Mouse (Mus musculus): ENCODE results near the gene Vapb. TPM values are rescaled to one million over a fixed set of nuclear protein-coding genes. Genes with fewer than 3 reads are reported as not detected.

The Vapb gene
- polyA plus RNA-seq, 1 experiment from 2014 or later, result 10.2 TPM

DNA sequence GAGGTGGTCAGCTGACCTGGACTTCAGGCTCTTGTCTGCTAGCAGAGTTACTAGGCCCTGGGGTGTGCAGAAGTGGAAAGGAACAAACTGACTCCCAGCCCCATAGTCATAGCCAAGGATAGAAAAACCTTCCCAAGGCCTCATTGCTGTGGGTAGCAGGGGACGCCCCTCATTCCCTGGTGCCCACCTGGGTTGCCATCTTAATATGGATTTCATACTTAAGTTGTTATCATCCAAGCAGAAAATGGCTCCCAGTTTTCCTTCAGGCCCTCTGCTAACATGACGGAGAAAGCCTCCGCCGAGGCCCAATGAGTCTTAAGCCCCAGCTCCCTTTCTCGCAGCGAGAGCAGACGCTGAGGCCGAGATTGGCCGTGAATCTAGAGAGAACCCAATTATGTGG is 63.3 kb downstream of the Vapb start:
- DNase-seq (ENCODE audit: extremely low spot score, low spot score), result no peak

DNA sequence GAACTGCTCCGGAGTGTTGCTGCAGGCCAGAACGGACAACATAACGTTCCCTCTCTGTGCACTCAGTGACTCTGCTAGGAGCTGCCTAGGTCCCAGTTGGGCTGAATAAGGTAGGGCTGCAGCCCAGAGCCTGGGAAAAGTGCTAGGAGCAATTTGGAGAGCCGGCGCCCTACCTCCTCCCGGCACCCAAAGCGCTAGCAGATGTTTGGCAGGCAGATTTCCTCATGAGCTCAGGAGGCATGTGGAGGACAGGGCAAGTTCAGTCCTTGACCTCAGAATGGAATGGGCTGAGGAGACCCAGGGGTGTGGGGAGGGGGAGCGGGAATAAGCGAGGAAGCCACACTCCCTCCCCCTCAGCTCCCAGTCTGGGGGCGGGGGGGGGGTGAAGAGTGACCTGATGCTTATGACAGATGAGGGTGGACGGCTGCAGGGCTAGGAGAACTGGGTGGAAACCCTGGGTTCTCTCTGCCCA is 64.1 kb downstream of the Vapb start:
- Histone ChIP-seq H3K9me3 (no peaks in the 10 kb centered on the region), H3K36me3 (replicated peaks) (no peaks in the 10 kb centered on the region)
- 71% methylated on average over 11 of the region's 11 CpGs for WGBS

More for the DNA sequence above, 63.3 kb downstream of the Vapb start:
- H3K27me3 ChIP-seq (ENCODE audit: poor library complexity, severe bottlenecking), result no peaks in the 10 kb centered on the region
- WGBS, result 88% methylated on average over 9 of the region's 9 CpGs
- no peaks in the 10 kb centered on the region for H3K9me3 ChIP-seq
- H3K27ac ChIP-seq, result no peak overlapping the region
- no peak overlapping the region for H3K4me3 ChIP-seq
- no peaks in the 10 kb centered on the region for H3K36me3 ChIP-seq (replicated peaks)
- peaks cover 19% of the 10 kb centered on the region for H3K4me1 ChIP-seq

DNA sequence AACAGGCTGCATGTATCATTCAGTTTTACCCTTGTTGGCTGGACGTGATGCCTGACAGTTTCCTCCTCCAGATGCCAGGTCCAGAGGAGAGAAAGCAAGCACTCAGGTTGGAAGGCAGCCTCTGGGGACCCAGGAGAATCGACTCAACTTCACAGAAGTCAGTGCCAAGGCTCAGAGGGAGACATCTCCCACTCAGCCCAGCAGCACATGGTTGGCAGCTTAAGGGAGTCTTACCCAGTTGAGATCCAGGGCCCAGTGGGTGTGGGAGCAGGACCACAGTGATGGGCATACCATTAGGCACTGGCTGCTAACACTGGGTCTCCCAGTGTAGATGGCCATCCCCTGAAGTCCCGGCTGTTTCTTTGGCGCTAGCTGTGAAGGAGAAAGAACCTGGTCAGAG is 64.9 kb downstream of the Vapb start:
- no peak for DNase-seq (ENCODE audit: extremely low spot score, low spot score)
- Histone ChIP-seq H3K27ac (peak overlapping the region; percentile 35; the same call in 1 of the 2 replicates), H3K4me3 (no peak overlapping the region), H3K4me1 (peaks cover 8% of the 10 kb centered on the region), H3K9me3 (no peaks in the 10 kb centered on the region), H3K36me3 (replicated peaks) (no peaks in the 10 kb centered on the region), H3K27me3 (ENCODE audit: poor library complexity, severe bottlenecking) (no peaks in the 10 kb centered on the region)
- WGBS, result 87% methylated on average over 4 of the region's 4 CpGs

More for the DNA sequence above, 64.1 kb downstream of the Vapb start:
- DNase-seq (ENCODE audit: extremely low spot score, low spot score), result no peak
- Histone ChIP-seq H3K27me3 (ENCODE audit: poor library complexity, severe bottlenecking) (no peaks in the 10 kb centered on the region), H3K27ac (no peak overlapping the region), H3K4me1 (peaks cover 13% of the 10 kb centered on the region), H3K4me3 (no peak overlapping the region)

DNA sequence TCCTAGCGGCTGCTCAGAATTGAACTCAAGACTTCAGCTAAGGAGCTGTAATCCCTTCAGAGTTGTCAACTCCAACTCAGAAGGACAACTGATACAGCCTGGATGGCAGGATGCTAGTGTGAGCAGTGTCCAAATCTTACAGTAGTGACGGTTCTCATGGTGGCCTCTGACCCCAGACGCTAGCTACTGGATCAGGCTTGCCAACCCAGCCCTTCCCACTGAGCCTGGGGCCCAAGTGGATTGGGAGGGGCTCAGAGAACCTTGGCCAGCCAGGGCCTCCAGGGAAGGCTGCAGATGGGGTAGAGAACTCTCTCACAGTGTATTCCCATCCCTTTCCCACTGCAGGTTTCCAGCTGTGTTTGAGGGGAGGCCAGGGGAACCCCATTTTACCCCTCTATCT is 65.6 kb downstream of the Vapb start:
- 83% methylated on average over 3 of the region's 3 CpGs for WGBS
- no peak overlapping the region for H3K4me3 ChIP-seq
- DNase-seq (ENCODE audit: extremely low spot score, low spot score), result no peak
- H3K9me3 ChIP-seq, result no peaks in the 10 kb centered on the region
- H3K4me1 ChIP-seq, result peaks cover 8% of the 10 kb centered on the region
- H3K36me3 ChIP-seq (replicated peaks), result no peaks in the 10 kb centered on the region
- no peaks in the 10 kb centered on the region for H3K27me3 ChIP-seq (ENCODE audit: poor library complexity, severe bottlenecking)
- H3K27ac ChIP-seq, result no peak overlapping the region

DNA sequence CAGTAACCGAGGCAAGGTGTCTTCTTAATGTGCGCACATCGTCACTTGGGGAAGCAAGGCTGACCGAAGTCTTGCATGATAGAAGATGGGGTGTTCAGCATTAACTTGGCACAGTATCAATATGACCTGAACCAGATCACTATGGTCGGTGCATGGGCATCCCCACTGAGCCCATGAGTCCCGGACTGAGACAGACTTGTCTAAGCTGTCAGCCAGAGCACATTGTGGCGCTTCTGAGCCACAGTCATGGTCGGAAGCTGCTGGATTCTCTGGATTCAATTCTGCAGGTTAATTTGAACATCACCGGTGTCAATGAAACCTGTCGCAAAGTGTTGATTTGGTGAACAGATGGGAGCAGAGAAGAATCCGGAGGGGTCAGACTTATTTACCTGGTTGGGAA is 66.5 kb downstream of the Vapb start:
- H3K9me3 ChIP-seq, result no peaks in the 10 kb centered on the region
- H3K4me1 ChIP-seq, result peaks cover 8% of the 10 kb centered on the region
- no peak overlapping the region for H3K27ac ChIP-seq
- no peak for DNase-seq (ENCODE audit: extremely low spot score, low spot score)
- WGBS, result 93% methylated on average over 11 of the region's 11 CpGs
- no peaks in the 10 kb centered on the region for H3K27me3 ChIP-seq (ENCODE audit: poor library complexity, severe bottlenecking)
- H3K4me3 ChIP-seq, result no peak overlapping the region
- no peaks in the 10 kb centered on the region for H3K36me3 ChIP-seq (replicated peaks)

DNA sequence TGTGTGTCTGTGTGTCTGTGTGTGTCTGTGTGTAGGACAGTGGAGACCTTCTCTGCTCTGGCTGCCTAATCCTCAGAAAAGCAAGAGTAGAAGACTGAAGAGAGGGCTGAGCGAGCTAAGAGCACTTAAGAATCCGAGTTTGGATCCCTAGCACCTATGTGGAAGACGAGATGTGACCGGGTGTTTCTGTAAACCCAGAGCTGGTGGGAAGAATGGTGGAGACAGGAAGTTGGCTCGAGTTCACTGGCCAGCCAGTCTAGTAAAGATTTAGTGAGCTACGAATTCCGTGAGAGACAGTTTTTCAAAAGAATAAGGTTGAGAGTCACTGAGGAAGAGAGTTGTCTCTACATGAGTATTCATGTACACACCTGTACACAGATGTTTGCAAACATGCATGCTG is 69.3 kb downstream of the Vapb start:
- Histone ChIP-seq H3K9me3 (no peaks in the 10 kb centered on the region), H3K27me3 (ENCODE audit: poor library complexity, severe bottlenecking) (no peaks in the 10 kb centered on the region), H3K27ac (no peak overlapping the region), H3K4me1 (peaks cover 3% of the 10 kb centered on the region), H3K36me3 (replicated peaks) (no peaks in the 10 kb centered on the region), H3K4me3 (no peak overlapping the region)
- WGBS, result 83% methylated on average over 7 of the region's 7 CpGs
- no peak for DNase-seq (ENCODE audit: extremely low spot score, low spot score)

DNA sequence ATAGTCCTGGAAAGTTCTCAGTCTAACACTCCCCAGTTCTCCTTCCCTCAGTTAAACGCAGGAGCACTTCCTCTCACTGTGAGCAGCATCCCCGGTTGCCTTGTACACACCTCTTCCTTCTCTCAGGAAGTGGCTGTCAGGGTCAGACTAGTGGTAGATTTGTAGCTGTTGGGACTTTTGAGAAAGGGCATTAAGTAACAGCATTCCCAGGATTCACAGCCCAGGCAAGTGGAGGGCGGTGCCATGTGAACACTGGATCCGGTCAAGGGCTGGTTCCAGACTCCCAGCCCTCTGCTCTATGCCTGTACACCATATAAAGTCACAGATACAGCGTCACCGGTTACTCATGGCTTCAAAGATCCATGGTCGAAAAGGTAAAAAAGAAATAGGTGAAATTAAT is 71.6 kb downstream of the Vapb start:
- H3K27ac ChIP-seq, result no peak overlapping the region
- no peak overlapping the region for H3K4me3 ChIP-seq
- 86% methylated on average over 7 of the region's 7 CpGs for WGBS
- H3K36me3 ChIP-seq (replicated peaks), result no peaks in the 10 kb centered on the region
- DNase-seq (ENCODE audit: extremely low spot score, low spot score), result no peak
- H3K27me3 ChIP-seq (ENCODE audit: poor library complexity, severe bottlenecking), result no peaks in the 10 kb centered on the region
- H3K9me3 ChIP-seq, result no peaks in the 10 kb centered on the region
- no peaks in the 10 kb centered on the region for H3K4me1 ChIP-seq

DNA sequence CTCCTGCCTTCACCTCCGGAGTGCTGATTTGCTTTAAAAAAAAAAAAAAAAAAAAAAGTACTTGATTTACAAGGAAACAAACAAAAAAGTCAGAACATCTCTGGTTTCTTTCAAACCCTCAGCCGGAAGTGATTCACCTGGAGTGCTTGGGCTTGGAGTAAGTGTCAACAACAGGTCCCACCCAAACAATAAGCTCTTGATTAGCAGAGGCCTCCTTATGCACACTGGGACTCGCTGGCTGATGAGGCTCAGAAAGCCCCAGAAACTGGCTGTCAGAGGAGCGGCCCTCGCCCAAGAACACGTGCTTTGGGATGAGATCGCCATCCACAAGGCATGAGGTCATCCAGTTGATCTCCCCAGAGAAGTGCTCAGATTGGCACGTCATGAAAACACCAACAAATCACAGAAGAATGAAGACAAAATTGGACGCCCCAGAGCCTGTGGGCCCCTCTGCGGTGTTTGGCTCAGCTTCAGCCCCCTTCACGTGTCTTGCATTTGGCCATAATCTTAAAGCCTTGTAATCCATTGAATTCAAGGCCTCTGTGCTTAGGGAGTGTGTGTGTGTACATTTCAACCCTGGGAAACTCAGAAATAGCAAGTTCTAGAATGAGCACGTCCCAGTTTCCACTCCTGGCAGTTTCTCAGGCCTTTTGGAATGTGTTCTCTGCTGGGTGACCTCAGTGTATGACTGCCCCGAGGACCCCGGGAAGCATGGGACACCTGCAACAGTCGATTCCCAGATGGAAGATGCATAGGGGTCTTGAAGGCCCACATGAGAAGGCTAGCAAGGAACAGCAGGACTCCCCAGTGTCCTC is 72.9 kb downstream of the Vapb start:
- no peaks in the 10 kb centered on the region for H3K36me3 ChIP-seq (replicated peaks)
- no peaks in the 10 kb centered on the region for H3K4me1 ChIP-seq
- no peak for DNase-seq (ENCODE audit: extremely low spot score, low spot score)
- H3K4me3 ChIP-seq, result no peak overlapping the region
- 87% methylated on average over 15 of the region's 15 CpGs for WGBS
- no peaks in the 10 kb centered on the region for H3K27me3 ChIP-seq (ENCODE audit: poor library complexity, severe bottlenecking)
- no peak overlapping the region for H3K27ac ChIP-seq
- no peaks in the 10 kb centered on the region for H3K9me3 ChIP-seq

DNA sequence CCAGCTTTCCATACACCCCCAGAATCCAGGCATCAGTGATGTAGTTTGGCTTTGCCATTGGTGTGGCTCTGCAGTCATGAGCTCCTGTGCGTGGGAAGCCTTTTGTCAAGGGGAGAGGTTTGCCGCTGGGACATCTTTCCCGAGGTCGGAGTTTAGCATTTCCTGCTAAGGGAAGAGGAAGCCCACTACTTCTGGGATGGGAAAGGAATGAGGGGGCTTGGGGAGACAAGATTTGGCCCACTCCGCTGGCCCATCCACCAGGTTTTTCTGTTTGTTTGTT is 73.5 kb downstream of the Vapb start:
- Histone ChIP-seq H3K36me3 (replicated peaks) (no peaks in the 10 kb centered on the region), H3K27me3 (ENCODE audit: poor library complexity, severe bottlenecking) (no peaks in the 10 kb centered on the region), H3K4me3 (no peak overlapping the region), H3K4me1 (no peaks in the 10 kb centered on the region), H3K27ac (no peak overlapping the region), H3K9me3 (no peaks in the 10 kb centered on the region)
- 90% methylated on average over 5 of the region's 5 CpGs for WGBS
- DNase-seq (ENCODE audit: extremely low spot score, low spot score), result no peak

DNA sequence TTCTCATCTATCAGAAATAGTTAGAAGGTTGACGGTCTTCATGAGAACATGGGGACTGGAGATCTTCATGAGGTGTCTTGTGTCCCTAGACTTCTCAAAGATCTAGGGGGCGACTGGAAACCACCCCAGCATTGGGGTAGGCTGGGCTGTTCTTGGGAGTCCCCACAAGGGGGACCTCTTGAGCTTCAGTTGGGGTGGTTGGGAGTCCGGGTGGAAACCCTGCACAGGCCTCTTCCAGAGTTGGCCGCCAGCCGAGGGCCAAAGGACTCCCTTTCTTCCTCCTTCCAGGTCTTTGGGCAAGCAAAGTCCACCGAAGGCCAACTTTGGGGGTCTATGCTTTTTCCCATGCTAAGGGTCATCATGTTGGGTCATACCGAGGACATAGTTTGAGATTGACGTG is 74.5 kb downstream of the Vapb start:
- DNase-seq (ENCODE audit: extremely low spot score, low spot score), result no peak
- H3K27ac ChIP-seq, result no peak overlapping the region
- 68% methylated on average over 8 of the region's 8 CpGs for WGBS
- no peaks in the 10 kb centered on the region for H3K36me3 ChIP-seq (replicated peaks)
- no peak overlapping the region for H3K4me3 ChIP-seq
- no peaks in the 10 kb centered on the region for H3K27me3 ChIP-seq (ENCODE audit: poor library complexity, severe bottlenecking)
- no peaks in the 10 kb centered on the region for H3K4me1 ChIP-seq
- H3K9me3 ChIP-seq, result peaks cover 4% of the 10 kb centered on the region

DNA sequence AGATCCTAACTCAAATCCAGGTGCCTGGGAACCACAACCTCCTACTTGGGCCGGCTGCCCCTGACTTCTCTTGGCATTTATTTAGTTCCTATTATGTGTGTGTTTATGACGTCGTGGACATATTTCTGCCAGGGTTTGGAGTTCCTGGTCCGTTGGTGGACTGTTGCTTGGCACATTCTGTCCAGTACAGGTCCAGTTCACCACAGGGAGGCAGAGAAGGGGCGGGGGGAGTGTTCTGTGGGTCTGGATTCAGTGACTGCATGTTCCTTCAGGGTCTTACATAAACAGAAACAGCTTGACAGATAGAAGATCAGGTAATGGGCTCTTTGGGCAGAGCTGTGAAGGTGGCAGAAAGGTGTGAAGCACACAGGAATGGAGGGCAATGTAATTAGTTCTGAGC is 75.8 kb downstream of the Vapb start:
- WGBS, result 88% methylated on average over 5 of the region's 5 CpGs
- Histone ChIP-seq H3K36me3 (replicated peaks) (no peaks in the 10 kb centered on the region), H3K27ac (no peak overlapping the region), H3K9me3 (peaks cover 13% of the 10 kb centered on the region), H3K4me1 (no peaks in the 10 kb centered on the region), H3K4me3 (no peak overlapping the region), H3K27me3 (ENCODE audit: poor library complexity, severe bottlenecking) (no peaks in the 10 kb centered on the region)
- DNase-seq (ENCODE audit: extremely low spot score, low spot score), result no peak

DNA sequence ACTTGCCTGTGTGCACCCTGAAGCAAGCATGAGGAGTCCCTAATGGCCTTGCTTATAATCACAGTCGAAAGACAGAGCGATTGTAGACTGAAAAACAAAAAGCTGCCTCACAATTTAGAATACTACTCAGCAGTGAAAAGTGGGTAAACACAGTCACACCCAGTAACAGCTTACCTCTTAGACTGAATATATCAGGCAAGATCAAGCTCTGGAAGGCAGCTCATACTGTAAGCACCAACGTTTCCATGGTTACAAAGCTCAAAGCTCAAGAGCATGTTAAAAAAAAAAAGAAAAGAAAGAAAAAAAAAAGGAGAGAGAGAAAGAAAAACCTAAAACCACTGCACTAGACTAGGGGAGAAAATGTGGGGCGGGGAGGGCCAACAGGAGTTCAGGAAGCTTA is 89.0 kb downstream of the Vapb start:
- Histone ChIP-seq H3K36me3 (replicated peaks) (no peaks in the 10 kb centered on the region), H3K9me3 (peaks cover 3% of the 10 kb centered on the region; the same call in 1 of the 2 replicates), H3K27ac (no peak overlapping the region), H3K4me3 (no peak overlapping the region), H3K4me1 (peaks cover 26% of the 10 kb centered on the region), H3K27me3 (ENCODE audit: poor library complexity, severe bottlenecking) (no peaks in the 10 kb centered on the region)
- no peak for DNase-seq (ENCODE audit: extremely low spot score, low spot score)
- 88% methylated on average over 4 of the region's 4 CpGs for WGBS

DNA sequence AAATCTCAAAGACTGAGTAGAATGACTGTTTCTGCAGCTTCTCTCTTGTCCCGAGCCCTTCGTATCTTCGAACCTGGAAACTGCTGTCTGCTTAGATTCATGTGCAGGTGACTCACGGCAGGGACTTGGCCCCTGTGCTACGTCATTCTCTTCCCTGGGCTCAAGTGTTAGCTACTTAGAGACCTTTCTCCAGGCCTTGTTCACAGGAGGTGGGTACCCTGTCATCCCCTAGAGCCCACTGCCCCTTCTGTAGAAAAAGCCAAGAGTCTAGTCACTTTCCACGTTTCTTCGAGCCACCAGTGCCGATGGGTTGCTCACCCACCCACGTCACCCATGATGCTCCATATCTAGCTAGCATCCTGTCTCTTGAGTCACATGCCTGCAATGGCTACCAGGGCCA is 89.9 kb downstream of the Vapb start:
- 91% methylated on average over 9 of the region's 9 CpGs for WGBS
- Histone ChIP-seq H3K4me3 (no peak overlapping the region), H3K4me1 (peaks cover 26% of the 10 kb centered on the region), H3K27me3 (ENCODE audit: poor library complexity, severe bottlenecking) (no peaks in the 10 kb centered on the region), H3K27ac (no peak overlapping the region), H3K9me3 (peaks cover under 1% of the 10 kb centered on the region; the same call in 1 of the 2 replicates), H3K36me3 (replicated peaks) (no peaks in the 10 kb centered on the region)
- DNase-seq (ENCODE audit: extremely low spot score, low spot score), result no peak

DNA sequence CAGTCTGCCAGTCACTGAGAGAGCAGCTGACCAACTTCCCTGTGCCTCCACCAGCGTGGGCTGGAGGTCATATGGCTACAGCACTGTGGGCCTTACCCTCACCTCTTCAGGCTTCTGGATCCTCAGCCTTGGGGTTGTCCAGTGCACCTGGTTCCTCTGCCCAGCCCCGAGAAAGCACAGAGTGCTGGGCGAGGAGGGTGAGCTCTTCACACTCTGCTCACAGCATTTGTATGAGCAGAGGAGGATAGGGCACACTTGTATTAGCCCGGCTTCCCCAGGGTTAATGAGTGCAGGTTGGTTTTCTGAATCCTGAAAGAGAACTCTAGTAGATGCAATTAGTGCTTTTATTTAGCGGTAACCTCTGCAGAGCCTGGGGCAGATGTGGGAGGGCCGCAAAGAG is 90.8 kb downstream of the Vapb start:
- Histone ChIP-seq H3K4me3 (no peak overlapping the region), H3K4me1 (peaks cover 30% of the 10 kb centered on the region), H3K27ac (no peak overlapping the region; the same call in 1 of the 2 replicates), H3K36me3 (replicated peaks) (no peaks in the 10 kb centered on the region), H3K9me3 (no peaks in the 10 kb centered on the region), H3K27me3 (ENCODE audit: poor library complexity, severe bottlenecking) (no peaks in the 10 kb centered on the region)
- no peak for DNase-seq (ENCODE audit: extremely low spot score, low spot score)
- 67% methylated on average over 6 of the region's 6 CpGs for WGBS

Data from forebrain, embryonic 10.5 days (tissue).